Mouse (Mus musculus) hindbrain, embryonic 14.5 days (tissue): ENCODE data around the gene Riiad1. TPM values are rescaled to one million over a fixed set of nuclear protein-coding genes. Genes with fewer than 3 reads are reported as not detected.

ENCODE experiments used
- ATAC-seq: fragments of 200-750 bp; cut with Nextera tagmentation; 2 replicates; pipeline ENCODE4 v1.8.0; 2017; ENCODE audit warnings: moderate number of reproducible peaks, mild to moderate bottlenecking, moderate TSS enrichment, moderate library complexity; ENCODE audit not compliant: low FRiP score
- DNase-seq: peaks from one replicate; pipeline ENCODE4 v3.0.0-alpha.2; 2015; ENCODE audit warnings: low spot score
- H3K27ac ChIP-seq: fragments of 300-500 bp; sonication (generic); 2 replicates; pipeline ENCODE4 v1.5.1; 2014; ENCODE audit warnings: mild to moderate bottlenecking, moderate library complexity
- H3K27me3 ChIP-seq: fragments of 300-500 bp; sonication (generic); 2 replicates; pipeline ENCODE4 v1.6.1; 2014; ENCODE audit warnings: mild to moderate bottlenecking, low read length, mixed read lengths; ENCODE audit not compliant: control insufficient read depth, insufficient read depth
- H3K36me3 ChIP-seq: fragments of 300-500 bp; sonication (generic); replicated peaks from 2 replicates; pipeline ENCODE4 v1.6.1; 2014; ENCODE audit not compliant: control insufficient read depth, insufficient read depth
- H3K4me1 ChIP-seq: fragments of 300-500 bp; sonication (generic); replicated peaks from 2 replicates; pipeline ENCODE4 v1.6.1; 2014; ENCODE audit warnings: antibody characterized with exemption, low read length, mixed read lengths; ENCODE audit not compliant: control insufficient read depth, insufficient read depth
- H3K4me2 ChIP-seq: fragments of 300-500 bp; sonication (generic); replicated peaks from 2 replicates; pipeline ENCODE4 v1.6.1; 2014; ENCODE audit warnings: mild to moderate bottlenecking, moderate library complexity
- H3K4me3 ChIP-seq: fragments of 300-500 bp; sonication (generic); replicated peaks from 2 replicates; pipeline ENCODE4 v1.5.1; 2014; ENCODE audit warnings: mild to moderate bottlenecking, low read length
- H3K9ac ChIP-seq: fragments of 300-500 bp; sonication (generic); 2 replicates; pipeline ENCODE4 v1.6.1; 2014
- H3K9me3 ChIP-seq: fragments of 300-500 bp; sonication (generic); 2 replicates; pipeline ENCODE4 v1.6.1; 2016; ENCODE audit warnings: low read length; ENCODE audit not compliant: control insufficient read depth
- WGBS: fragments of 180-500 bp; shearing (Covaris S2); extraction: QIAGEN DNeasy Blood & Tissue Kit; methylation state at CpG from one replicate; pipeline ENCODE4 v1.1.7; 2014; 5-methylcytosine and 5-hydroxymethylcytosine counted together
- polyA plus RNA-seq: library from polyadenylated mRNA; unstranded; fragments of >200 nt; fragmentation: Nextera tagmentation; extraction: Ambion mirVana; gene quantifications from 2 replicates; pipeline ENCODE4 v1.2.1, GENCODE M21; 2014

Riiad1 gene
- 15.8 and 24.9 TPM in 2 replicates for polyA plus RNA-seq

- WGBS = 10% methylated on average over 16 of the region's 16 CpGs
- DNase-seq (no peak), ATAC-seq (no peak)
Observed at GRCm38 (mm10) chr3:94480291-94480884, at the start of gene Riiad1. Gene Riiad1 (minus strand): TSS chr3:94480341.

GRCm38 (mm10) chr3:94526731-94527130 is 46.6 kb upstream of the Riiad1 start:
- DNase-seq = no peak
- H3K9ac ChIP-seq = no peak overlapping the region
- H3K27ac ChIP-seq = no peak overlapping the region
- no peak for ATAC-seq
- no peaks in the 10 kb centered on the region for H3K4me1 ChIP-seq
- peaks cover 71% of the 10 kb centered on the region for H3K36me3 ChIP-seq
- no peak overlapping the region for H3K4me2 ChIP-seq
- WGBS = 81% methylated on average over 2 of the region's 2 CpGs
- no peaks in the 10 kb centered on the region for H3K27me3 ChIP-seq
- no peak overlapping the region for H3K4me3 ChIP-seq
- H3K9me3 ChIP-seq = no peaks in the 10 kb centered on the region

More at GRCm38 (mm10) chr3:94480291-94480884, at the start of gene Riiad1:
- Histone ChIP-seq H3K36me3 (peaks cover 35% of the 10 kb centered on the region), H3K4me1 (peaks cover 71% of the 10 kb centered on the region), H3K9ac (peak within 1 kb of the TSS; percentile 97), H3K27ac (peak within 1 kb of the TSS; percentile 95), H3K4me3 (peak within 1 kb of the TSS; percentile 77), H3K4me2 (peak within 1 kb of the TSS; percentile 74), H3K9me3 (no peaks in the 10 kb centered on the region), H3K27me3 (no peaks in the 10 kb centered on the region)

DNA sequence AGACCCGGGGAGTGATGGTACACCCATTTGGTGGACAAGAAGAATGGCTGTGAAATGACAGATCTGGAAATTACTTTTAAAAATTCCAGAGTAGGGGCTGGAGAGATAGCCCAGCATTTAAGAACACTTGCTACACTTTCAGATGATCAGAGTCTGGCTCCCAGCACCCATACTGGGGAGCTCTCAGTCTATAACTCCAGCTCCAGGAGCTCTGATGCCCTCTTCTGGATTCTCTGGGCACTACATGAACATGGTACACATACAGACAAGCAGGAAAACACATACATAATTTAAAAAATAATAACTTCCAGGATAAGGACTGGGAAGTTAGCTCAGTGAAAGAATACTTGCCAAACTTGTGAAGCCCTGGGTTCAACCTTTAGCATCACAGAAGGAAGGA is 26.5 kb upstream of the Riiad1 start:
- Histone ChIP-seq H3K27me3 (no peaks in the 10 kb centered on the region), H3K4me1 (no peaks in the 10 kb centered on the region), H3K36me3 (peaks cover 61% of the 10 kb centered on the region), H3K27ac (no peak overlapping the region), H3K4me2 (no peak overlapping the region), H3K9ac (no peak overlapping the region), H3K9me3 (no peaks in the 10 kb centered on the region), H3K4me3 (no peak overlapping the region)
- ATAC-seq = no peak
- DNase-seq = no peak
- WGBS = 100% methylated on average over 1 of the region's 1 CpGs

- peak; percentile 62 for DNase-seq
- 74% methylated on average over 3 of the region's 3 CpGs for WGBS
- H3K36me3 ChIP-seq = peaks cover 40% of the 10 kb centered on the region
Observed at GRCm38 (mm10) chr3:94502243-94502642, 22.1 kb upstream of the Riiad1 start.

GRCm38 (mm10) chr3:94497162-94497561 is 17.0 kb upstream of the Riiad1 start:
- DNase-seq = no peak
- Histone ChIP-seq H3K4me1 (no peaks in the 10 kb centered on the region), H3K9me3 (no peaks in the 10 kb centered on the region), H3K27me3 (no peaks in the 10 kb centered on the region), H3K4me3 (no peak overlapping the region), H3K4me2 (no peak overlapping the region), H3K36me3 (peaks cover 27% of the 10 kb centered on the region), H3K9ac (no peak overlapping the region), H3K27ac (no peak overlapping the region)
- ATAC-seq = no peak
- WGBS = 87% methylated on average over 4 of the region's 4 CpGs

More at GRCm38 (mm10) chr3:94502243-94502642, 22.1 kb upstream of the Riiad1 start:
- Histone ChIP-seq H3K27ac (no peak overlapping the region), H3K4me1 (no peaks in the 10 kb centered on the region), H3K4me2 (no peak overlapping the region), H3K27me3 (no peaks in the 10 kb centered on the region), H3K9me3 (no peaks in the 10 kb centered on the region), H3K4me3 (no peak overlapping the region), H3K9ac (no peak overlapping the region)
- ATAC-seq = peak; percentile 43; the same call in 1 of the 2 replicates

- ATAC-seq (no peak), DNase-seq (no peak)
- H3K9me3 ChIP-seq = no peaks in the 10 kb centered on the region
- no peak overlapping the region for H3K4me2 ChIP-seq
- no peak overlapping the region for H3K27ac ChIP-seq
- H3K4me3 ChIP-seq = no peak overlapping the region
- H3K9ac ChIP-seq = no peak overlapping the region
- H3K36me3 ChIP-seq = peaks cover 85% of the 10 kb centered on the region
- H3K27me3 ChIP-seq = no peaks in the 10 kb centered on the region
- WGBS = 76% methylated on average over 6 of the region's 6 CpGs
- peaks cover 39% of the 10 kb centered on the region for H3K4me1 ChIP-seq
Observed at GRCm38 (mm10) chr3:94487581-94487980, 7.4 kb upstream of the Riiad1 start.

GRCm38 (mm10) chr3:94485922-94486321 is 5.8 kb upstream of the Riiad1 start:
- H3K4me2 ChIP-seq = no peak overlapping the region
- peaks cover 85% of the 10 kb centered on the region for H3K36me3 ChIP-seq
- H3K9ac ChIP-seq = peak overlapping the region; percentile 28; the same call in 1 of the 2 replicates
- no peak overlapping the region for H3K27ac ChIP-seq
- H3K27me3 ChIP-seq = no peaks in the 10 kb centered on the region
- WGBS = 55% methylated on average over 7 of the region's 7 CpGs
- DNase-seq = no peak
- H3K4me1 ChIP-seq = peaks cover 55% of the 10 kb centered on the region
- no peak for ATAC-seq
- H3K9me3 ChIP-seq = no peaks in the 10 kb centered on the region
- no peak overlapping the region for H3K4me3 ChIP-seq

GRCm38 (mm10) chr3:94483790-94484439 is 3.8 kb upstream of the Riiad1 start:
- peak overlapping the region; percentile 50 for H3K4me2 ChIP-seq
- H3K27ac ChIP-seq = peak overlapping the region; percentile 90
- DNase-seq (peak; percentile 91), ATAC-seq (peak; percentile 89)
- 6% methylated on average over 20 of the region's 20 CpGs for whole genome bisulfite sequencing
- H3K4me3 ChIP-seq = peak overlapping the region; percentile 17
- peaks cover 71% of the 10 kb centered on the region for H3K36me3 ChIP-seq
- no peaks in the 10 kb centered on the region for H3K27me3 ChIP-seq
- H3K9me3 ChIP-seq = no peaks in the 10 kb centered on the region
- H3K9ac ChIP-seq = peak overlapping the region; percentile 56
- peaks cover 72% of the 10 kb centered on the region for H3K4me1 ChIP-seq

DNA sequence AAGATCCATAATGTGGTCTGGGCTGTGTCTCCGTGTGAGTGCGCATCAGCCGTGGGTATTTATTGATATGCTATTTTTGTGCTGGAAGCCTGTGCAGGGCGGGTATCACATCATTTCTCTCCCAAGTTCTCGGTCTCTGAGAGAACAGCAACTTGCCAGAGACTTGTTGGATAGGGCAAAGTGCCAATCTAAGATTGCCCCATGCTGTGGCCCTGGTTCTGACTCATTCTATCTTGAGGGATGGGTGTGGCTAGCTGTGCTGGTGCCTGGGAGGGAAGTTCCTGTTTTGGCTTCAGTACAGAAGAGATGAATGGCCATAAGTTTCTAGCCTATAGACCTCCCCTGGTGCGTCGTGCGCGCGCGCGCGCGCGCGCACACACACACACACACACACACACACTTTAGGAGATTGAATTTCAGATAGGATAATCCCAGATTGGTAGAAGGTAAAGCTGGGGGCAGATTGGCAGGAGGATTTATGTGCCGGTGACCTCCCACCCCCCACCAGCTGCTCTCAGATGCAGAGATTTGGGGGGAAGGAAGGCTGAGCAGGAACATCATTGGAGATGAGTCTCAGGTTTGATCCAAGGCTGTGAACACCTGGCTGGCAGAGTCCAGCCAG is 2.7 kb upstream of the Riiad1 start:
- Histone ChIP-seq H3K4me1 (peaks cover 72% of the 10 kb centered on the region), H3K9ac (peak overlapping the region; percentile 56; the same call in 1 of the 2 replicates), H3K4me3 (no peak overlapping the region), H3K4me2 (peak overlapping the region; percentile 50), H3K36me3 (peaks cover 60% of the 10 kb centered on the region), H3K27me3 (no peaks in the 10 kb centered on the region), H3K27ac (peak overlapping the region; percentile 90), H3K9me3 (no peaks in the 10 kb centered on the region)
- ATAC-seq (no peak), DNase-seq (no peak)
- WGBS = 81% methylated on average over 17 of the region's 17 CpGs
